Mouse (Mus musculus) heart, postnatal 0 days (tissue): ENCODE data around the gene Prrt4.

ENCODE experiments used
- CTCF ChIP-seq: IDR thresholded peaks from 2 replicates; pipeline ENCODE4 v1.5.1; 2016; ENCODE audit warnings: antibody characterized with exemption, control low read depth, low read depth
- EP300 ChIP-seq: IDR thresholded peaks from 2 replicates; pipeline ENCODE4 v1.6.1; 2016; ENCODE audit warnings: antibody characterized with exemption, low read depth

DNA sequence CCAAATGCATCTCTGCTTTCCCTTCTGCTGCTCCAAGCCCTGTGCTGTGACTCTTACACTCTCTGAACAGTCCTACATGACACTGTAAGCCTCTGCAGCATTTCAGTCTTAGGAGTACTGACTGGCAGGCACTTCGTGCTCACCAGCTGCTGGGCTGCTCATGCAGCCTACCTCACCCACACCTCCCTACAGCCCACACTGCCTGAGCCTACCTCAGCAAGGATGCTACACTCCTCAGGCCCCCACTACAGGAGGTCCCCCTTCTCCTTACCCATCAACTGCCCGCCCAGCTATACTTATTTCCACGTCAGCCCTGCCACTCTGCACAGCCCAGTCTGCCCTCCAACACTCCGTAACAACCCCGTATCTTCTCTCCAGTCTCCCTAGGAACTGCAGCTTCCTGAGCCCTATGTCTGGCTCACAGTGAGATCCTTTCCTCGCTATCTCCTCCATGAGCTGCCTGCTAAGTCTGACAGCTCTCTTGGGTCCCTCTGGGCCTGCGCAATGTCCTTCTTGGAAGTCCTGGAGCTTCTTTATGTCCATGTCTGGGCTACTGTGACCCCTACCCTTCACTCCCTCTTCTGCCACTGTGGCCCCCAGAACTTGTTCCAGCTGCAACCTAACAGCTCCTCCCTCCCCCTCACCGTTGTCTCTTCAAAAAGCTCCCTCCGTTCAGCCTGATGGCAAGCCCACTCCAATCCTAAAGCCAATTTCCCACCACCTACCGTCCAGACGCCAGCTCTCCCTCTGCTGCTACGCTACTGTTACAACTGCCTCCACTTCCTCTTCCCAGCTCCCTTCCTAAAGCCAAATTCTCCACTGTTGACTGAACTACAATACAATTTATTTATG lies 33.7 kb downstream of the Prrt4 start:
- TF ChIP-seq CTCF (no peak), EP300 (no peak)
